ENCODE assay signal across 17 mouse cellular contexts in the genomic region with DNA sequence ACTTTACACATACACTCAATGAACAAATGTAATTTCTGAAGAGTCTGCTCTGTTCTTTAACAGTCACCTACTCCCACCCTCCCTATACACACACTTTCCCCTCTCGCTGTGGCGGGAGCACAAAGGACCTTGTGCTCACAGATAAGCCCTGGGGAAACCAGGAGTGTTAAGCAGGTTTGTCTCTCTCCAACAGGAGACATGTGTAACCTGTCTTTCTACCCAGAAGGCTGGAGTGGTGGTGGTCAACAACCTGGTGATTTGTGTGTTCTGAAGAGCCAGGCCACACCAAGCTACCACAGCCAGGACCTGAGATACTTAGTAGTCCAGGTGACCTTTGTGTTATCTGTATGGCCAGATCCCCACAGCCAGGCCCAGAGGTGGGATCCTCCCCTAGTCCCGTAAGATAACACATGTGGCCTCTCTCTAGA. TPM values are rescaled to one million over a fixed set of nuclear protein-coding genes. Genes with fewer than 3 reads are reported as not detected.
A peak's percentile ranks its signal among the peaks of the same experiment; 100 is the strongest.
DNase-seq lines count a peak whose midpoint lies in the region; ATAC-seq lines count a peak whose summit lies in the region.
"Had no signal": no experiment of that assay in that cellular context is flagged by ENCODE, and none has a peak within 500 bp of the region (broad histone marks: within the 10 kb centered on the region; RNA-seq: fewer than 3 reads in every experiment).

No protein-coding gene starts in this region.

- no peak overlapping the region for H3K4me2 ChIP-seq in hindbrain, embryonic 13.5 days
- no peak overlapping the region for H3K4me2 ChIP-seq in hindbrain, embryonic 12.5 days (replicated peaks)
- H3K4me2 ChIP-seq: forebrain, embryonic 13.5 days had no signal

- no peaks in the 10 kb centered on the region for H3K27me3 ChIP-seq in hindbrain, embryonic 13.5 days
- no peaks in the 10 kb centered on the region for H3K27me3 ChIP-seq in hindbrain, embryonic 12.5 days
- H3K27me3 ChIP-seq in limb, embryonic 10.5 days (ENCODE audit: low read depth, poor library complexity, severe bottlenecking): no peaks in the 10 kb centered on the region
- H3K27me3 ChIP-seq: forebrain, embryonic 13.5 days had no signal

- ATAC-seq in hindbrain, embryonic 13.5 days (ENCODE audit: low FRiP score): no peak
- no peak for ATAC-seq in hindbrain, embryonic 12.5 days (ENCODE audit: low FRiP score)
- peak; percentile 67 for ATAC-seq in megakaryocyte-erythroid progenitor cell, adult 5-6 weeks (replicated peaks; ENCODE audit: low FRiP score, low TSS enrichment, poor library complexity, severe bottlenecking)

- H3K9me3 ChIP-seq in hindbrain, embryonic 13.5 days: no peaks in the 10 kb centered on the region
- H3K9me3 ChIP-seq in hindbrain, embryonic 12.5 days (replicated peaks): no peaks in the 10 kb centered on the region
- no peaks in the 10 kb centered on the region for H3K9me3 ChIP-seq in limb, embryonic 10.5 days (replicated peaks)
- H3K9me3 ChIP-seq: forebrain, embryonic 13.5 days had no signal

- intact Hi-C loops in left cerebral cortex, postnatal 10 days (cut with DNase I): loop anchor here (10.0 kb wide), 2 partner anchors 108 to 238 kb away; a partner anchor contains a TSS

- 0 out of 2 replicates have a peak, but pooled peaks cover 3% of the 10 kb centered on the region for H3K4me1 ChIP-seq in hindbrain, embryonic 13.5 days (replicated peaks)
- H3K4me1 ChIP-seq in hindbrain, embryonic 12.5 days: peaks cover 5% of the 10 kb centered on the region; the same call in 1 of the 2 replicates
- peaks cover 10% of the 10 kb centered on the region for H3K4me1 ChIP-seq in limb, embryonic 10.5 days
- H3K4me1 ChIP-seq: forebrain, embryonic 13.5 days had no signal

- no peaks in the 10 kb centered on the region for H3K36me3 ChIP-seq in hindbrain, embryonic 13.5 days
- no peaks in the 10 kb centered on the region for H3K36me3 ChIP-seq in hindbrain, embryonic 12.5 days
- H3K36me3 ChIP-seq in limb, embryonic 10.5 days: no peaks in the 10 kb centered on the region

- H3K27ac ChIP-seq in hindbrain, embryonic 13.5 days: no peak overlapping the region; the same call in 1 of the 2 replicates
- H3K27ac ChIP-seq in hindbrain, embryonic 12.5 days: no peak overlapping the region
- H3K27ac ChIP-seq in limb, embryonic 10.5 days: peak overlapping the region; percentile 38; the same call in 1 of the 2 replicates
- H3K27ac ChIP-seq: forebrain, embryonic 13.5 days had no signal

- H3K9ac ChIP-seq in hindbrain, embryonic 13.5 days: peak overlapping the region; percentile 10; the same call in 1 of the 2 replicates
- no peak overlapping the region for H3K9ac ChIP-seq in hindbrain, embryonic 12.5 days
- H3K9ac ChIP-seq: forebrain, embryonic 13.5 days had no signal

- 85% methylated on average over 3 of the region's 3 CpGs for WGBS in hindbrain, embryonic 13.5 days
- WGBS in hindbrain, embryonic 12.5 days: 90% methylated on average over 3 of the region's 3 CpGs
- WGBS in limb, embryonic 10.5 days: 91% methylated on average over 3 of the region's 3 CpGs

- peak; percentile 77 for DNase-seq in c-Kit-negative CD71-positive TER-119-positive erythroid progenitor cells, embryonic 14.5 days (ENCODE audit: low read depth, low spot score)
- DNase-seq in limb, embryonic 10.5 days (ENCODE audit: low spot score): no peak
- DNase-seq in left cerebral cortex, postnatal 10 days (ENCODE audit: extremely low spot score in 1 of 2, low spot score in 2 of 2): no peak
- no peak for DNase-seq in ovary, postnatal 14 days (ENCODE audit: low spot score)
- no peak for DNase-seq in frontal cortex, postnatal 14 days (ENCODE audit: low spot score in 2 of 2)
- DNase-seq: adrenal gland, postnatal 36 days; cerebellum, adult 2 months; kidney, postnatal 4 days; right cerebral cortex, postnatal 14 days; thymus, adult 18-20 months had no signal

- no peak overlapping the region for H3K4me3 ChIP-seq in hindbrain, embryonic 13.5 days
- H3K4me3 ChIP-seq in hindbrain, embryonic 12.5 days: no peak overlapping the region
- no peak overlapping the region for H3K4me3 ChIP-seq in limb, embryonic 10.5 days
- H3K4me3 ChIP-seq: forebrain, embryonic 13.5 days had no signal

RNA-seq across cellular contexts. Expression of a gene that starts 10.0 kb away (rescaled TPM):
- polyA plus RNA-seq in hindbrain, embryonic 13.5 days (2015; fragmentation: Nextera tagmentation; extraction: Ambion mirVana): 15.1 and 16.8 TPM in 2 replicates
- polyA plus RNA-seq in hindbrain, embryonic 12.5 days (2016; fragmentation: Nextera tagmentation; extraction: Ambion mirVana): 9.3 and 12.0 TPM in 2 replicates
- polyA plus RNA-seq in limb, embryonic 10.5 days (2016; fragmentation: Nextera tagmentation; extraction: Ambion mirVana): 1.0 and 3.3 TPM in 2 replicates
- 0.28 TPM in 1 of 2 replicates, not detected in the other for total RNA-seq in megakaryocyte-erythroid progenitor cell, adult 5-6 weeks (2014; fragmentation: Nextera tagmentation)
- 3.4 and 11.4 TPM in 2 replicates for total RNA-seq in megakaryocyte-erythroid progenitor cell, adult 5-6 weeks (2017)
- total RNA-seq in left cerebral cortex, postnatal 10 days (2021): 10 to 100 TPM; 18.5 to 19.0 TPM

RNA-seq across cellular contexts. Expression of a gene that starts 17.6 kb away (rescaled TPM):
- 10.8 and 15.6 TPM in 2 replicates for polyA plus RNA-seq in hindbrain, embryonic 13.5 days (2015; fragmentation: Nextera tagmentation; extraction: Ambion mirVana)
- polyA plus RNA-seq in hindbrain, embryonic 12.5 days (2016; fragmentation: Nextera tagmentation; extraction: Ambion mirVana): 18.3 and 20.2 TPM in 2 replicates
- 3.4 and 4.2 TPM in 2 replicates for polyA plus RNA-seq in limb, embryonic 10.5 days (2016; fragmentation: Nextera tagmentation; extraction: Ambion mirVana)
- total RNA-seq in megakaryocyte-erythroid progenitor cell, adult 5-6 weeks (2014; fragmentation: Nextera tagmentation): not detected in 2 replicates
- total RNA-seq in megakaryocyte-erythroid progenitor cell, adult 5-6 weeks (2017): not detected in 2 replicates
- 10 to 100 TPM; 14.5 to 18.9 TPM for total RNA-seq in left cerebral cortex, postnatal 10 days (2021)
- total RNA-seq: granulocyte monocyte progenitor cell, adult 5-6 weeks had no signal

RNA-seq across cellular contexts. Expression of a gene that starts 42.8 kb away (rescaled TPM):
- not detected in 2 replicates for polyA plus RNA-seq in hindbrain, embryonic 13.5 days (2015; fragmentation: Nextera tagmentation; extraction: Ambion mirVana)
- not detected in 2 replicates for polyA plus RNA-seq in hindbrain, embryonic 12.5 days (2016; fragmentation: Nextera tagmentation; extraction: Ambion mirVana)
- 0.10 TPM in 1 of 2 replicates, not detected in the other for polyA plus RNA-seq in limb, embryonic 10.5 days (2016; fragmentation: Nextera tagmentation; extraction: Ambion mirVana)
- total RNA-seq in megakaryocyte-erythroid progenitor cell, adult 5-6 weeks (2014; fragmentation: Nextera tagmentation): not detected in 2 replicates
- not detected in 2 replicates for total RNA-seq in megakaryocyte-erythroid progenitor cell, adult 5-6 weeks (2017)
- not detected for total RNA-seq in left cerebral cortex, postnatal 10 days (2021)
- total RNA-seq: adrenal gland, postnatal 36 days; granulocyte monocyte progenitor cell, adult 5-6 weeks had no signal
- polyA plus RNA-seq: cerebellum, adult 2 months; forebrain, embryonic 13.5 days; hindbrain, embryonic 16.5 days; lung, postnatal 0 days had no signal
